Mouse (Mus musculus): ENCODE results near the gene Immp2l. TPM values are rescaled to one million over a fixed set of nuclear protein-coding genes. Genes with fewer than 3 reads are reported as not detected.

The Immp2l gene
- total RNA-seq, 2 experiments from 2014 or later, result 33.7 to 34.9 TPM

DNA sequence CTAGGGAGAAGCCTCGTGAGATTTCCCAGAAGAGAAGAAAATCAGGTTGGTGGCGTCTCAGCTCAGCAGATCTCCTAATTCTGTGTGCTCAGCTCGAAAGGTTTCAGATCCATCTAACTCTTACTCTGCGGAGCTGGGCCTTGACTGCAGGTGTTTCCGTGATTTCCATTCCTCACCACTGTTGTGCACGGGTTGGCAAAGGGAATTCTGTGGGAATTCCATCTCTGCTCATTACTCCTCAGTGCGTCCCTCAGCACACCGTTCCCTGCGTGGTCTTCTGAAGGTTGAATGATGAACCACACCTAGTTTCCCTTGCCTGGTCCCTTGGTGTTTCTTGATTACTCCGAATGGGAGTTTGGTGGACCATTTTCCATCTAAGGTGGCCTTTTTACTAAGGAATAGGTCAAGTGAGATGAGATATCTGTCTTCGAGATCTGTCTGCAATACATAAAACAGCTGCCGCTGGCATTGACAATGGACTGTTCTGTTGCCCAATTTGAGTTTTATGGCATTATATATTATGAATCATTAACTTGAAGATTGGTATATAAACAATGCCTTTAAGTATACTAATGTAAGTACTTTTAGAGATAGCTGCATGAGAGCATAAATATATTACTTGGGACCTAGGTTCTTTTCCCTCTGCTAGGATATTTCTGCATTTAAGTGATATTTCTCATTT is 23.3 kb downstream of the Immp2l start:
- DNase-seq, result no peak

GRCm38 (mm10) chr12:41050945-41051344 is 27.1 kb downstream of the Immp2l start:
- no peak for DNase-seq

- DNase-seq, result no peak
Measured at GRCm38 (mm10) chr12:41052897-41053296, 29.0 kb downstream of the Immp2l start.

- DNase-seq, result no peak
Measured at GRCm38 (mm10) chr12:41054006-41054791, 30.3 kb downstream of the Immp2l start.

- no peak for DNase-seq
Measured at GRCm38 (mm10) chr12:41055941-41056340, 32.1 kb downstream of the Immp2l start.

GRCm38 (mm10) chr12:41063281-41063680 is 39.4 kb downstream of the Immp2l start:
- DNase-seq, result no peak

DNA sequence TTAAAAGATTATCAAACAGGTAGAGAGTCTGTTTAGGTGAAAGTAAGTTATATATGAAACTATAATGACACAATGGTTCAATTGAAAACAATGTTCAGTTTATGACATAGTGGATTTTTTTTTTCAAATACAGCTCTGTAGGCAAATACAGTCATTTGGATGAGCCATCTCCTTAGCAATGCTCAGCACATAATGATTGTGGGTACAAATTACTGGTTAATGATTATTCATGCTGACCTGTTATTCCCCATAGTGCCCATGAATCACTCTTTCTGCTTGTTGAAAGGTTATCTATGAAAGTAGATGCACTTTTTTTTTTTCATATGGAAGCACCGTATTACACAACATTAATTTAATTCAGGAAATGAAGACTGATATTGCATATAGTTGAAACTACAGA is 58.0 kb downstream of the Immp2l start:
- DNase-seq, result no peak

DNA sequence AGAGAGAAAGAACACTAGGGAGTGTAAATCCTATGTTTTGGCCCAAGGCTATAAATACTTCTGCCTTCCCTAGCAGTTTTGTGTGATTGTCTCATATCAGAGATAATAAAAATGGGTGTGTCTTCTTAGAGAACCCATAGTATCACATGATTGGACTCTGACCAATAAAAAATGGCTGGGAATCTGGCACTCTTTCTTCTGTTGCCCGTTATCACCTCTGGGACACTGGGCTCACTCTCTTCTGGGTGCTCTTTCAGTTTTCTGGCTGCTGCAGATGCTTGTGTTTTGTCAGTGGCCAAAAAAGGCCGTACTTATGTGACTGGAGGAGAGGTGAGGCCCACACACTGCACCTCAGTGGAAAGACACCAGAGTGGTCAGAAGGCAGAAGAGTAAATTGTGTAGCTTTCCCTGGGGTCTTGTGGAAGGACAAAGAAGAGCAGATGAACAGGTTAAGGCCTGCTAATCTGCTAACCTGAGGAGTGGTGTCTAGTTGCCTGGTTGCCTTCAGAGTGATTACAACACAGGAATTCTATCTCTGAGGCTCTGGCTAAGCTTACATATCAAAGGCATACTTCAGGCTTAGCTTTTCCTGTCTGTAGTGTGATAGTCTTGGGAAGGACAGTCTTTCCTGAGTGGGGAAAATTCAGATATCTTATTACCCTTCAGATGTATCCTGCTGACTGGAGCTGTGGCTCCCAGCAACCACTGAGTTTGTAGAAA is 60.6 kb downstream of the Immp2l start:
- no peak for DNase-seq

GRCm38 (mm10) chr12:41089931-41090366 is 66.1 kb downstream of the Immp2l start:
- no peak for DNase-seq

DNA sequence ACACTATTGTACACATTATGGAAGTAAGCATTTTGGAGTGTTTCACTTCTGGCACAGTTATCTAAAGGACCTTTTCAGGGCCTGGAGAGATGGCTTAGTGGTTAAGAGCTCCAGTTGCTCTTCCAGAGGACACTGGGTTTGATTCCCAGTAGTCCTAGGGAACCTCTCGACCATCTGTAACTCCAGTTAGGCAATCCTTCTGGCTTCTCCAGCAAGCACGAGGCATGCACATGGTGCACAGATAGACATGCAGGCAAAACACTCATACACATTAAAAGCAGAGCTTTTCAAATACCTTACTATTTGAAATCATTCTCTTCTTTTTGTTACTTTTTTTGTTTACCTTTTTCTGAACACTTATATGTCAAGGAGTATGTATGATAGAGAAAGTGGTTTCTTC is 66.9 kb downstream of the Immp2l start:
- no peak for DNase-seq

GRCm38 (mm10) chr12:41091316-41091715 is 67.4 kb downstream of the Immp2l start:
- DNase-seq, result no peak

GRCm38 (mm10) chr12:41096045-41096444 is 72.2 kb downstream of the Immp2l start:
- no peak for DNase-seq

DNA sequence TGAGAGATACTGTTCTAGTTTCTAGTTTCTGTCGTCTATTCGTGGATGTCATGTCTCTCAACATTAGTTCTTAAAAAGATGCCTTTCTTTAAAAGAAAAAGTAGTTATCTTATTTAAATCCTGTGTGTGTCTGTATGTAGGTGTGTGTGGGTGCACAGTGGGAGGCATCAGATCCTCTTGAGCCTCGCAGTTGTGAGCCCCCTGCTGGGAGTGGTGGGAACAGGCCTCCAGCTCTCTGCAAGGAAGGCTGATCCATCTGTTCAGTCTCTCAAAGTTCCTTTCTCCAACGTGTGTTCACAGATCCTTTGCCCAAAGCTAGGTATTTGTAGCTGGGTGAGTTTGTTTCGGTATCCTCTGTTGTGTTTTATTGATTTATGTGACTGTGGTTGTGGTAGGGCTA is 73.5 kb downstream of the Immp2l start:
- DNase-seq, result peak; percentile 14 to 53

DNA sequence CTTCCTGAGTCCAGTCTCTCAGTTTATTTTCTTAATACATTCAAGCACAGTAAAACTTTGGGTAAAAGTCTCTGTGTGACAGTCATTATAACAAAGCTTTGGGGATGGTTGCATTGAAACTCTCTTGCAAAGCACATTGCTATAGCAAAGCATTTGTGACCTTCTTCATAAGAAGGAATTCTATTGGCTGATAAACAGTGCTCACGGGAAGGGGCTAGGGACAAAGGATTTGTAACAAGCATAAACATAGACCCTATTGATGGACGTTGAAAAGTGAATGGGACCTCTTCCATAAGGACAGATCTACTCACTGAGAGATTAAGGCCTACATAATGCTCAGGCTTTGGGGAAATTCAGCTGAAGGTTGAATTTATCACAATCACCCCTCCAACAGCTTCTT is 85.1 kb downstream of the Immp2l start:
- DNase-seq, result no peak

- peak in 1 of 2 experiments; percentile 19 for DNase-seq
Measured at GRCm38 (mm10) chr12:41111456-41111855, 87.6 kb downstream of the Immp2l start.

DNA sequence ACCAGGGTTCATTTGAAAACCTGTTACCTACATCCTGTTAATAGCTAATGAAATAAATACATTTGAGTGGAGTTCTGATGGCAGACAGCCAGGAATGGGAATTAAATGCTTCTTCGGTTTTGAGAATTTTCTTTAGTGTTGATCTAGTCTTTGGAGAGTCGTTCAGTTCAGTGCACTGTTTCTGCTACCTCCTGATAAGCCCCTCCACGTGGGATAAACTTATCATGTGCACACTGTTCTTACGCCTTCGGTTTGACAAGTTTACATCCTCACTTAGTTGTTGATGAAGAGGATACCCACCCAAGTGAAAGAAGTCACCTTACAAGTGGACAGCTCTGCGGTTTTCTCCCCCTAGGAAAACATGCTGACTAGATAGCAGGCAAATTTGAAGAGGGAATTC is 88.2 kb downstream of the Immp2l start:
- DNase-seq, result no peak

DNA sequence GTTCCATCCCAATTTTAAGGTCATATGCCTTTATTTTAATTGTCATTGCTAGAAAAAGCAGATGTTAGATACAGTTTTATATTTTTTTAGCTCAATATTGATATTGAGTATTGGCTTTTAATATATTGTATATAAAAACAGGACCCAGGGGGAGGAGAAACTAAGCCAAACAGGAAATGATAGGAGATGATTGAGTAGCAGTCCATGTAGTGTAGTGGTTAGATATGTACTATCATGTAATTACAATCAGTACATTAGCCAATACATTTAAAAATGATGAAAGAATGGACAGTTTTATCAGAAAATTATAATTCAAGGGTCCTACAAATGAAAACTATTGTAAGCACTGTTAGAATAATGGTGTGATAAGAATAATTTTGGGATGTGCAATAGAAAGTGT is 94.5 kb downstream of the Immp2l start:
- DNase-seq, result no peak

DNA sequence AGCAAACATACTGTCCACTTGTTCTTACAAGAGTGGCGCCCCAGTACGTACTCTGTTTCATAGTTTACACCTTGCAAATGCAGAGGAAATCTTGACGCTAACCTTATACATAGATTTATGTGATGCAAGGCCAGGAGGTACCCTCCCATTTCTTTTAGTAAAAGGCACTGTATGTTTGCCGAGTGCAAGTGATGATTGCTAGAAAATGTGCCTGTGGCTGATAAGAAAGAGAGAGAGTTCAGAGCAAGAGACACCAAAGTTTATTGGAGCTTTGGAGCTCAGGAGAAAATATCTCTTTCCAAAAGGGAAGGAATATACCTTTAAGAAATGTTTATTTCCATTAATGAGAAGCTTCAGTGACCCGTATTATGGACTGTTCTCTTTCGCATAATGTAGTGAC is 95.8 kb downstream of the Immp2l start:
- no peak for DNase-seq

DNA sequence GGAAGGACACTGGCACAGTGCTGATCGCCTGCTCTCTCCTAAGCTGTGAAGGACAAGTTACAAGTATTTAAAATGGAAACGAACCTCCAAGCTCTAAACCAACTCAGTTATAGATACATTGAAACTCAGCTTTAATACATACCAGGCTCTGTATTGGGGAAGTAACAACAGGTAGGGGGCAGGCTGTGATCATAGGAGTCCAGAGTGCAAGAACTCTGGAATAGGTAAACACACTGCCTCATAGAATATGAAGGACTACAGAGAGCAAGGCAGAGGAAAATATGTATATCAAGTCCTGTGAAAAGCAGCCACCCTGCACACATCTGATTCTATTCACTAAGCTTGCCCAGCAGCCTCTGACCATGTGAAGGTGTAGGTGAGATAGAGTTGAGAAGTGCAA is 99.3 kb downstream of the Immp2l start:
- no peak for DNase-seq

GRCm38 (mm10) chr12:41134885-41135284 is 111.0 kb downstream of the Immp2l start:
- DNase-seq, result no peak

DNA sequence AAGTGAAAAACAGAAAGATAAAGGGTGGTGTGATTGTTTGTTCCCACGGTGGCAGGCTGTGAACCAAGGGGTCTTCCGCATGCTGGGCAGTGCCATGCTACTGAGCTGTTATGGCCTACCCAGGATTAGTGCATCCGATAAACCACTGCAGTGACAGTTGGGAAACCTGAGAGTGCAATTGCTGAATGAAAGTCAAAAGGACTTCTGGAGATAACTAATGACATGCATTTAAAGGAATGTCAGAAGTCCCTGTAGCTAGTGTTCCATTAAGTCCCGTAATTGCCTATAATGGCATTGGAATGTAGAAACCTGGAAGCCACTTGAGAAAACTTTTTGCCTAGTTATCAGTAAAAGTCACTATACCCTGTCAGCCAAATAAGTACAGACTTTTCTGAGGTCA is 135.7 kb downstream of the Immp2l start:
- DNase-seq, result no peak

DNA sequence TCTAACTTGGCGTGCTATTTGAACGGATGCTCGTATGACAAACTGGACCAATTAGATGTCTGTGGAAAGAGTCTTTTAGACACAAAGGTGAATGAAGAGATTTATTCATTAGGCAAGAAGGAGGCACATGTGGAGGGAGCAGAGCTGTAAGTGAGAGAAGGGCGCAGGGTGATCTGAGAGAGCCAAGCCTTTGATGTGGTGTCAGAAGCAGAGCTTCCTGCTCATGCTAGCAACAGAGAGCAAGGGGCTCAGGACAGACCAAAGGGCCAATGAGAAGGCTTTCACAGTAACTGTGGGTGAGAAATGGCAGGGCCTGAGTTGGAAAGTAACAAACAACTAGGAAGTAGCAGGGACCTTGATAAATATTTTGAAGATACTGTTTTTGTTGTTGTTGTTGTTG is 143.9 kb downstream of the Immp2l start:
- no peak for DNase-seq

- DNase-seq, result no peak
Measured at GRCm38 (mm10) chr12:41170051-41170450, 146.2 kb downstream of the Immp2l start.

All from heart, adult 18-20 months (tissue).